Comparison of ENCODE assay signal across 11 mouse cellular contexts in the genomic region with DNA sequence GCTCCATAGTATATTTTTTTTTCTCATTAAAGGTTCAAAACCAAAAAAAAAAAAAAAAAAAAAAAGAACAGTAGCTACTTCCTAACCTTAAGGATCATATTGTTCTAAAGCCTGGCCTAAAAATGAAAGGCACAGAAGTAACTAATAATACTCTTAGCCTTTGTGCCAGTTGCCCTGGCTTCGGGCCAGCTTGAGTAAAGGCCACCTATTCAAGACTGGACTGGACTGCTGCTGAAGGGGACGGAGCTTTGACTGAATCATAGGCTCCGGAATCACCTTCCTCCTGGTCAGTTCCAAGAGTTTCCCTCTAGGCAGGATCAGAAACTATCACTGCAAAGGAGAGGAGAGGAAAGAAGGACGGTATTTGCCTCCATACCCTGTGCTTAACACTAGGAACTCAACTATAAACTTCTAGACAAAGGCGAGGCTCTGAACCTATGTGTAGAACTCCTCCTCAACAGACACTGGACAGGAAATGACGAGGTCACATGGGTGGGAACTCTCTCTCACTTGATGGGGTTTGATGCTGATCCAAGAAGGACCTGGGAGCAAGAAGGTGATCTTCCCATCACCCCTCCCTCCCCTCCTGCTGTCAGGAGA. TPM values are rescaled to one million over a fixed set of nuclear protein-coding genes. Genes with fewer than 3 reads are reported as not detected.
A peak's percentile ranks its signal among the peaks of the same experiment; 100 is the strongest.
DNase-seq lines count a peak whose midpoint lies in the region; ATAC-seq and TF ChIP-seq lines count a peak whose summit lies in the region.
"Had no signal": no experiment of that assay in that cellular context is flagged by ENCODE, and none has a peak within 500 bp of the region (broad histone marks: within the 10 kb centered on the region; RNA-seq: fewer than 3 reads in every experiment).

No protein-coding gene starts in this region.

- peaks cover 2% of the 10 kb centered on the region; the same call in 1 of the 2 replicates for H3K4me1 ChIP-seq in liver, adult 2 months (ENCODE audit: control insufficient read depth, insufficient read depth, low read length)
- no peaks in the 10 kb centered on the region for H3K4me1 ChIP-seq in liver, embryonic 11.5 days (replicated peaks; ENCODE audit: control insufficient read depth, insufficient read depth, low read length)
- H3K4me1 ChIP-seq in brown adipose tissue, adult 24 weeks (ENCODE audit: control insufficient read depth, insufficient read depth, insufficient read length, low read length) = peaks cover 36% of the 10 kb centered on the region

- DNase-seq in liver, adult 2 months (ENCODE audit: extremely low read depth, low read depth, low spot score) = peak; percentile 43
- no peak for DNase-seq in liver, embryonic 11.5 days (ENCODE audit: low spot score)
- DNase-seq in NIH3T3 (ENCODE audit: low read depth) = peak; percentile 41
- DNase-seq in kidney, adult 9 months = peak; percentile 75
- DNase-seq in right cerebral cortex, adult 18-20 months = no peak
- no peak for DNase-seq in cerebellum, adult 8-10 months
- DNase-seq in thymus, postnatal 14 days = no peak

- no peaks in the 10 kb centered on the region for H3K9me3 ChIP-seq in liver, embryonic 11.5 days (ENCODE audit: control insufficient read depth, low read length)

- no peak overlapping the region for H3K27ac ChIP-seq in liver, adult 2 months (replicated peaks; ENCODE audit: insufficient read depth, low read depth, low read length)
- H3K27ac ChIP-seq in liver, embryonic 11.5 days (ENCODE audit: low read depth, low read length) = no peak overlapping the region
- peak overlapping the region; percentile 99 for H3K27ac ChIP-seq in brown adipose tissue, adult 24 weeks (replicated peaks; ENCODE audit: low read depth, low read length)

- TF ChIP-seq CTCF in liver, adult 2 months (IDR thresholded peaks at IDR 0.05; ENCODE audit: low read depth, low read length) = no peak

- H3K4me2 ChIP-seq in liver, embryonic 11.5 days = no peak overlapping the region

- 66% methylated on average over 6 of the region's 6 CpGs for WGBS in liver, adult 2 months
- 68% methylated on average over 6 of the region's 6 CpGs for WGBS in liver, embryonic 11.5 days

- ATAC-seq in liver, embryonic 11.5 days (replicated peaks; ENCODE audit: low FRiP score) = no peak

- no peaks in the 10 kb centered on the region for H3K36me3 ChIP-seq in liver, adult 2 months (ENCODE audit: control insufficient read depth, insufficient read depth, low read length)
- H3K36me3 ChIP-seq in liver, embryonic 11.5 days (ENCODE audit: control insufficient read depth, insufficient read depth, low read length) = no peaks in the 10 kb centered on the region

- H3K79me2 ChIP-seq in liver, adult 2 months (ENCODE audit: control insufficient read depth, insufficient read depth, low read length) = no peaks in the 10 kb centered on the region

- no peak for TF ChIP-seq POLR2A in liver, adult 2 months (IDR thresholded peaks at IDR 0.05; ENCODE audit: extremely low read depth, insufficient read depth, low read length)

- no peak overlapping the region for H3K4me3 ChIP-seq in liver, adult 2 months (ENCODE audit: insufficient read depth, low read depth, low read length)
- H3K4me3 ChIP-seq in liver, embryonic 11.5 days (ENCODE audit: low read depth, low read length) = no peak overlapping the region
- peak overlapping the region; percentile 30 for H3K4me3 ChIP-seq in brown adipose tissue, adult 24 weeks (ENCODE audit: insufficient read depth, low read depth, low read length)

- H3K9ac ChIP-seq in liver, adult 2 months (ENCODE audit: low read depth, low read length) = no peak overlapping the region
- no peak overlapping the region for H3K9ac ChIP-seq in liver, embryonic 11.5 days (ENCODE audit: low read depth, low read length)

- H3K27me3 ChIP-seq in liver, adult 2 months (ENCODE audit: control insufficient read depth, insufficient read depth, low read length) = no peaks in the 10 kb centered on the region
- H3K27me3 ChIP-seq in liver, embryonic 11.5 days (replicated peaks; ENCODE audit: control insufficient read depth, insufficient read depth, low read length) = no peaks in the 10 kb centered on the region

RNA-seq across cellular contexts. Expression of a gene that starts 3.2 kb away (rescaled TPM):
- not detected in 2 replicates for total RNA-seq in liver, adult 2 months (2014; rRNA removed)
- not detected in 2 replicates for polyA plus RNA-seq in liver, adult 2 months (2012; rRNA removed)
- not detected in 2 replicates for polyA plus RNA-seq in liver, embryonic 11.5 days (2014; fragmentation: Nextera tagmentation; extraction: Ambion mirVana)
- 19.5 and 31.5 TPM in 2 replicates for polyA plus RNA-seq in brown adipose tissue, adult 24 weeks (2012; ENCODE audit: insufficient read depth, insufficient read length, missing spikeins)

RNA-seq across cellular contexts. Expression of a gene that starts 19.2 kb away (rescaled TPM):
- total RNA-seq in liver, adult 2 months (2014; rRNA removed) = not detected in 2 replicates
- not detected in 2 replicates for polyA plus RNA-seq in liver, adult 2 months (2012; rRNA removed)
- polyA plus RNA-seq in liver, embryonic 11.5 days (2014; fragmentation: Nextera tagmentation; extraction: Ambion mirVana) = 0.31 TPM in 1 of 2 replicates, not detected in the other
- not detected in 2 replicates for polyA plus RNA-seq in brown adipose tissue, adult 24 weeks (2012; ENCODE audit: insufficient read depth, insufficient read length, missing spikeins)
- total RNA-seq: gastrocnemius, adult 8-10 months; left cerebral cortex, postnatal 10 days had no signal
- polyA plus RNA-seq: intestine, embryonic 14.5 days had no signal

RNA-seq across cellular contexts. Expression of a gene that starts 27.1 kb away (rescaled TPM):
- total RNA-seq in liver, adult 2 months (2014; rRNA removed) = 12.8 and 14.4 TPM in 2 replicates
- 17.4 and 19.8 TPM in 2 replicates for polyA plus RNA-seq in liver, adult 2 months (2012; rRNA removed)
- 13.0 and 14.3 TPM in 2 replicates for polyA plus RNA-seq in liver, embryonic 11.5 days (2014; fragmentation: Nextera tagmentation; extraction: Ambion mirVana)
- 17.7 and 20.2 TPM in 2 replicates for polyA plus RNA-seq in brown adipose tissue, adult 24 weeks (2012; ENCODE audit: insufficient read depth, insufficient read length, missing spikeins)

RNA-seq across cellular contexts. Expression of a gene that starts 27.1 kb away (rescaled TPM):
- 5.3 and 5.6 TPM in 2 replicates for total RNA-seq in liver, adult 2 months (2014; rRNA removed)
- polyA plus RNA-seq in liver, adult 2 months (2012; rRNA removed) = 3.5 and 5.7 TPM in 2 replicates
- polyA plus RNA-seq in liver, embryonic 11.5 days (2014; fragmentation: Nextera tagmentation; extraction: Ambion mirVana) = 41.8 and 43.6 TPM in 2 replicates
- 40.2 and 40.9 TPM in 2 replicates for polyA plus RNA-seq in brown adipose tissue, adult 24 weeks (2012; ENCODE audit: insufficient read depth, insufficient read length, missing spikeins)

RNA-seq across cellular contexts. Expression of a gene that starts 31.4 kb away (rescaled TPM):
- total RNA-seq in liver, adult 2 months (2014; rRNA removed) = 22.4 and 23.3 TPM in 2 replicates
- polyA plus RNA-seq in liver, adult 2 months (2012; rRNA removed) = 28.2 and 30.0 TPM in 2 replicates
- 35.0 and 37.4 TPM in 2 replicates for polyA plus RNA-seq in liver, embryonic 11.5 days (2014; fragmentation: Nextera tagmentation; extraction: Ambion mirVana)
- polyA plus RNA-seq in brown adipose tissue, adult 24 weeks (2012; ENCODE audit: insufficient read depth, insufficient read length, missing spikeins) = 28.4 and 29.3 TPM in 2 replicates

Comparison
In these comparisons a context has a peak if more than half of its experiments do, and no peak if none do; other contexts are left out.
1. DNase-seq: peak in liver, adult 2 months (single experiment), NIH3T3 (single experiment) and kidney, adult 9 months (single experiment); none in liver, embryonic 11.5 days (single experiment), right cerebral cortex, adult 18-20 months (single experiment), cerebellum, adult 8-10 months (single experiment) and thymus, postnatal 14 days (single experiment).
2. RNA of a gene that starts 3.2 kb away (polyA plus RNA-seq): 19.5 to 31.5 TPM in brown adipose tissue, adult 24 weeks; not detected in liver, embryonic 11.5 days and not detected in liver, adult 2 months; every median in the first group is over 10 times any median in the second.